Mouse (Mus musculus) gastrocnemius, adult 18-20 months (tissue): Measurements from ENCODE around the gene Rps6ka5. TPM values are rescaled to one million over a fixed set of nuclear protein-coding genes. Genes with fewer than 3 reads are reported as not detected.

ENCODE experiments used
- DNase-seq: peaks from one replicate; pipeline ENCODE4 v3.0.0; 2021; ENCODE audit warnings: low spot score
- total RNA-seq, 2 experiments: library from RNA; stranded (reverse); gene quantifications; 2 replicates each; pipeline ENCODE4 v1.2.3; 2021

The Rps6ka5 gene
- total RNA-seq, 2 experiments from 2014 or later = 12.0 to 12.2 TPM

DNA sequence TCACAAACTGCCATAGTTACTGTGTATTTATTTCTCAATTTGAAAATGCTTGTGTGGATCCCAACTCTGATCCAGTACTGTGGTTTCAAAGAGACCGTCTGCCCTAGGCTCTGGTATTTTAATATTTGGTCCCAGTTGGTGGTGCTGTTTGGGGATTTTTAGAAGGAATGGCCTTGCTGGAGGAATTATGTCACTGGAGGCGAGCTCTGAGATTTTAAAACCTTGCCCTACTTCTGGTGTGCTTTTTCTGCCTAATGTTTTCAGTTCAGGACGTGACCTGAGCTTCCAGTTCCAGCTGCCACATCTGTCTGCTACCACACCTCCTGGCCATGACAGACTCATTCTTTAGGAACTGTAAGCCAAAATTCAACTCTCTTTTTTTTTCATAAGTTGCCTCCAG is 121.2 kb downstream of the Rps6ka5 start:
- DNase-seq = no peak

DNA sequence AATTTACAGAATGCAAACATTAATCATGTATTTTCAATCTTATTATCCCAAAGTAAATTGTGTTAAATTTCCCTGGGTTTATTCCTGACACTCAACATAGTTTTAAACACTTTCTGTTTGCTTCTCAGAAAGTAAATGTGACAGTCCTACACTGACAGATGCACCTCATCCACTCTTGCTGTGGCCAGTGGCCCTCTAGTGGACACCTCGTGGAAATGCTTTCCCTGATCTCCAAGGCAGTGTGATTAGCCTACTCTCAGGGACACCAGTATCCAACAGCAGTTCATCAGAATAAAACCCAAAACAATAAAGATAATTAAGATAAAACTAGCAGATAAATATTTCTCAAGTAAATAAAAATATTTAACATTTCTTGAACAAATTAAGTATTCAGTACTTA is 122.2 kb downstream of the Rps6ka5 start:
- DNase-seq = peak; percentile 50

DNA sequence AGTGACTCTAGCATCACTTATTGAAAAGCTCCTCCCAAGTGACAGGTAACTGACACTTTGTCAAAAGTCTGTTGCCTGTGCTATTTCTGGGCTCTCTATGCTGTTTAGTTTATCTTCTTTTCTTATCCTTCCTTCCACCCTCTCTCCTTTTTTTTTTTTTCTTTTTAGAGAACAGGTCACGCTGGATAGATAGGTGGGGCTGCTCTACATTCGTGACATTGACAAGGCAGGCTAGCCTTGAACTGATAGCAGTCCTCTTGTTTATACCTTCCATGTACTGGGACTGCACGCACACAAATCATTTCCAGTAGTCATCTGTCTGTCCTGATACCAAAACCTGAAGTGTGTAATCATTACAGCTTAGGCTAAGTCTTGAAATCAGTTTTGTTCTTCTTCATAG is 132.1 kb downstream of the Rps6ka5 start:
- DNase-seq = no peak

DNA sequence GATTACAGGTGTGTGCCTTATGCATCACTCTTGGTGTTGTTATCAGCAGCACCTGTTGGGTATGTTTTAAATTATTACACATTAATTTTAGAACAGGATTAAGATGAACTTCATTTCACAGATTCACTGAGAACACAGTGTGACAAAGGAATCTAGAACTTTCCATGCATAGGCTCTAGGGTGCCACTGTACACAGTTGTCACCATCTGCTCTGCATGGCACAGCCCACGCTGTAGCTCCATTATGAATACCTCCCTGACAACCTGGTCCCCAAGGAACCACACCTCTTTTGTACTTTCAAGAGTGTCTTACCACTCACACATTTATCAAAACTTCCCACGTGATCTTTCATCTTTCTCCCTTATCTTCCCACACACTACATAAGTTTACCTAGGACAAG is 140.2 kb downstream of the Rps6ka5 start:
- DNase-seq = no peak

DNA sequence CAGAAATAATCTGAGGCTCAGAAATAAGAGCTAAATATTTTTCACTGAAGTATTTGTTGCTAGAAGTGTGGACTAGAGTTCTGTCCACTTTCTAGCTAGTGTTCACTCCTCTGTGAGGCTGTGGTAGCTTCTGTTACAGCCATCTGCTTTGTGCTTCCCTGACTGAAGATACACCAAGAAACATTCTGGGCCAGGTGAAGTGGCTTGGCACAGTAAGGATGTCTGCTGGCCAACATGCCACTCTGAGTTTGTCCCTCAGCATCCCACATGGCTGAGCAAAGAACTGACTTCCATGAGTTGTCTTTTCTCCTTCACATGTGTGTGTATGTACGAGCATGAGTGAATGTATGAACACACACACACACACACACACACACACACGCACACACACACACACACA is 147.6 kb downstream of the Rps6ka5 start:
- no peak for DNase-seq

DNA sequence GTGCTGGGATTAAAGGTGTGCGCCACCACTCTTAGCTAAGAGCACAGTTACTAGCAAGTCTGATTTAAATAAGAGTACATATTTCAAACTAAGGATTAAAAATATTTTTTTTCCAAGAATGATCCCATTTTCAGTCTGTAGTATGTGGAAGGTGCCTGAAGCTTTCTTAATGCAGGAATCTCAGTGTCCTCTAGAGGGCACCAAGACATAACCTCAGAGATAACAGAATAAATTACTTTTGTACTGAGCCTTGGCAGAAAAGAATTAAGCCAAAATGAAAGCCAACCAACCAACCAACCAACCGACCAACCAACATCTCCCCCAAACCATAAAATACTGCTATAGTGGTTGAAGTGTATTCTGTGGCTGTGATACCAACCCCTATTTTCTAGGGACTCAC is 148.5 kb downstream of the Rps6ka5 start:
- peak; percentile 53 for DNase-seq

DNA sequence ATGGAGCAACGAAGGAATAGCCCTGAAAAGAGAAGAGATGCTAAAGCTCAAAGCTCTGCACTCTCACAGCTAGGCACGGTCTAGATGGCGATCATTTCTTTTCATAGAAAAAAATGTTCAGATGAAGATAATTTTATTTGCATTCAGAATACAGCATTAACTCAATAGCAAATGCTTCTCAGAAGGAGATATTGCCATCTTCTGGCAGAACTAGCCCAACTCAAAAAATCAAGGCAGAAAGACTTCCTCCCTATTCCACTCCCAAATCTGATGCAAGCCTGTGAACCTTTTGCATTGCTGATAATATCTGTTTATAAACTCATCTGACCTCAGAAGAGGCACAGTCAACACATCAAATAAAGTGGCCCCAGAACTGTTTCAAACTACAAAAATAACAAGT is 151.0 kb downstream of the Rps6ka5 start:
- no peak for DNase-seq

DNA sequence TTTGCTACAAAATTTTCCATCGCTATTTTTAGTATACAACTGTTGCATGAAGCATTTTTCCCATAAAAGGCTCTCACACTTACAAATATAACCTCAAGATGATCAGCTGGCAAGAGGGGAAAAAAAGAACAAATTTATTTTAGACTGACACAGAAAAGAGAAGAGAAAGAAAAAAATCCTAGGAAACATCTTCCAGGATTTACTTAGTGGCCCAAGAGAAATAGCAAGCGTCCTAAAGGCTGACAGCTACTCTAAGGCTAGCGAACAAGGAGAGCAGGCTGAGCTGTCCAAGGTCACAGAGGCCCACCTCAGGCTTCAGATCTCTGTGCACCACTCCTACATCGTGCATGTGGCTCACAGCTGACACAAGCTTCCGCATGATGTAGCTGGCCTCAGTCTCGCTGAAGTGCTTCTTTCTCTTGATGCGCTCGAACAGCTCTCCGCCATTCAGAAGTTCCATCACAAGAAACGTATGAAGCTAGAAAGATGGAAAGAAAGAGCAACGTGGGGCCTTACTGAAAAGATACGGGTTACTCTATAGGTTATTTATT is 156.2 kb downstream of the Rps6ka5 start:
- DNase-seq = no peak

DNA sequence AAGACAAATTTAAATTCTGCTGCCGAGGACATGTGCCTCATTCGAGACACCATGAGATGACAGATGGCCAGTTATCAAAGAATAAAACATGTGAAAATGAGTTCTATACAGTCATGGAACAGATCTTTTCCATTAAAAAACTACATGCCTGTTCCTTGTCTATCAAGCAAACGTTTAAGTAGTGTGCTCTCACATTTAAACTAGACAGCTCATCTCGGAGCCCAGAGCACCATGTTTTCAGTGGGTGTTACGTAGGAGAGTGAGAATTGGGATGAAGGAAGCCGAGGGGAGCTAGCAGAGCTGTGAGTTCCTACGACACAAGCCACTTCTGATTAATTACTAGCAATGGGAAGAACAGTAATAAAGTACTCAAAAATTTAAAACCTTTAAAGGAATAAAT is 158.0 kb downstream of the Rps6ka5 start:
- no peak for DNase-seq

DNA sequence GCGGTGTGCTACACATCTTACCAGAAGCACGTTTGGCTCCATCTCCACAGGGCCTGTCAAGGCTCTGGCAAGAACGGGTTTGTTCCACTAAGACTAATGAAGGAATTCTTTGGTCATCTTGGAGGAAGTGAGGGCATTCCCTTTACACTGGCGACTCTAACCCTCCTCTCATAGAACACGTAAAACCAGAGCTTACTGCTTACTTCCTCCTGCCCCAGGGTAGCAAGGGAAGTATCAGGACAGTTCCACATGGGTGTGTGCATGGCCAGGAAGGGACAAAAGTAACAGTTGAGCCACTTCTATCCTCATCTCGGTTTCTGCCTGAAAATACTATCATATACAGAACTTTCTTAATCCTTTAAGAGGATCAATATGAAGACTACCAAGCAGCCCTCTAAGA is 158.7 kb downstream of the Rps6ka5 start:
- DNase-seq = no peak

DNA sequence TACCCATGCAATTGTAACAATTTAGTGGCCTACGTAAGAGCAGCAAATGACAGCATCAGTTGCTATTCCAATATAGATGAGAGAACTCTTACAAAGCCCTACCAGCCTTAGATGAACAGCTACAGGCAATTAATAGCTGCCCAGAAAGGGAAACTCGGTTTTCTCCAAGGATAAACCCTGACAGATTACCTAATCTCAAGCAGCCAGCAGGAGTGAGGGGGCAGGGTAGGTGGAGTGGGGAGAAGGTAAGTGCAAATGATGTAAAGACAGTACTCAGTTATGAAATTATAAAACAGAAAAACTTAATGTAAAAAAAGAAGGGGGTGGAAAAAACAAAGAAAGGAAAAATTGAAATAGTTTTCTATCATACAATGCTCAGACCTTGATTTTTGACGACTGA is 159.2 kb downstream of the Rps6ka5 start:
- DNase-seq = no peak

DNA sequence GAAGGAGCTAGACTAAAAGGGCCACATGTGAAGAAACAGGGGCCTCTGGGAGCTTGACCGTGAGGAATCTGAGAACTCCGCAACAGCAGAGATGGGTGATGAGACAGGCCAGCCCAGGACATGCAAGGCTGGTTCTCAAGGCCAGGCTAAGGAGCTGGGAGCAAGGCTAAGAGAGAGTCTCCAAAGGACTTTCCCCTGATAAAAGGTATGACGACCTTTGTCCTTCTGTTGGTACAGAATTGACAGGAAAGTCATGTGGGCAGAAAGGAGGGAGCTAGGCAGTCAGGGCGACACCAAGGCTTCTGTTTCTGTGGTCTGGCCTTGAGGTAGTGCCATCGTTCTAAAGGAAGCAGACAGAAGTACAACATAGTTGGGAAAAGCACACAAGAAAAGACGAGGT is 173.1 kb downstream of the Rps6ka5 start:
- no peak for DNase-seq

DNA sequence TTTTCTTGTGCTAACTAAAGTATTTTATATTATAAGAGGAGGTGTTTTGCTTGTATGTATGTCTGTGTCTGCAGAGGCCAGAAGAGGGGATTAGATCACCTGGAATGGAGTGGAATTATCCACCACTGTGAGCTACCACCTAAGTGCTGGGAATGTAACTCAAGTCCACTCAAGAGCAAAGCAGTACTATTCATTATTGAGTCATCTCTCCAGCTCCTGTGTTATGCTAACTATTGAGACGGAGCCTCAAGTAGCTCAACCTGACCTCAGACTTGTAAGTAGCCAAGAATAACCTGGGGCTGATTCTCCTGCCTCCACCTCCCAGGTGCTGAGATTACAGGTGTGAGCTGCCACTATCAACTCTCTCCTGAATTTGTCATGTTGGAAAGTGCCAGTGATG is 174.8 kb downstream of the Rps6ka5 start:
- DNase-seq = no peak

DNA sequence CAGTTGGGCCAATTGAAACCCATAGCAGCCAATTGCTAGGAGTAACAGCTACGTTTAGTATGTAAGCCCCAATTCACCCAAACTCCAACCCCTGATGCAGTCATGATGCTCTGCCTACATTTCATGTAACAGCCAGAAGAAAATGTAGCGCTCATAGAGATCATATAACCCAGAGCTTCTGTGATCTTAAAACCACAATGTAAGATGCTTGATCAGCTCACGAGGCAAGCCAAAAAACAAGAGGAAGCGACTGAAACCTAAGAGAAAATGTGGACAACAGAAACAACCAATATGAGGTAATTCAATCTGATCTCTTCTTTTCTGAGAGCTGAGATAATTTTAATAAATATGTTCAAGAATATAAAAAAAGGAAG is 182.6 kb downstream of the Rps6ka5 start:
- no peak for DNase-seq

DNA sequence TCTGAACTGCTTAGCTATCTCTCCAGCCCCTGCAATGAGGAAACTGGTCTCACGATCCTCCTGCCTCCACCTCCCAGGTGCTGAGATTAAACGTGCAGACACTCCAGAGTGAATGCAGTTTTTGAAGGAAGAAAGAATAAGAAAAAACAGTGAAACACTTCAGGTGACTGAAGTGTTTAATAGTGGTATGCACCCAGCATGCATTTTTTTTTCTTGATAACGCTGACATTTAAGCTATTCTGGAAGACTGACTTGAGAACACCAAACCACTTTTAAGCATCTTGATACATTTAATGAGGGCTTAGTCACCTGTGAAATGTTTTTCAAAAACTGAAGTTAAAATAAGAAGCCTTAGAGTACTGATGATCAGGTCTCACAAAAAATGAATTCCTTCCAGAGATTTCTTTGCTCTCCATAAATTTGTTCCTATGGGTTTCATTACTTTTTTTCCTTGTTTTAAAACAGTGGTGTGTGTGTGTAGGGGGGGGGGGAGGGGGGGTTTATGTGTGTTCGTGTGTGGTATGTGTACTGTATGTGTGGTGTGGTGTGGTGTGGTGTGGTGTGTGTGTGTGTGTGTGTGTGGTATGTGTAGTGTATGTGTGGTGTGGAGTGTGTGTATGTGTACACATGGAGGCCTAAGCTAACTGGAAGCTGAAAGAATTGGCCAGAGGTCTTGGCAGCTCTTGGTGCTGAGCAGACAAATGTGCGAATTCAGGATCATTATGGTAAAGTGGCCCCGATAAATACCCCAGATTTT is 183.2 kb downstream of the Rps6ka5 start:
- DNase-seq = no peak

DNA sequence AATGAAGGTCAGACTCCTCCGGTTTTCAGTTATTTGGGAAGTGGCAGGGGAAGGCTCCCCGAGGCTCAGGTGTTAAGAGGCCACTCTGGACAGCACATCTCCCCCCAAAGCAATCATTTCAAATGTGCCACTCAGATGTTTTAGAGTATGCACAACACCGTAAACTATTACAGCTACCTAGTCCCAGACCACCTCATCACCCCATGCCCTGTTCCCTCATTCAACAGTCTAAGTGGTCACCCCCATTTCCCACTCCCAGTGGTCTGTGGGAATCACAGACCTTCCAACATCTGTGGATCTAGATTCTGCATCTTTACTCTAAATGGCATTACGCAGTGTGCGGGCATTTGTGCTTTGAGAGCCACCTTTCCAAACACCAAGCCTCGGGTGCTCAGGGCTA is 184.3 kb downstream of the Rps6ka5 start:
- DNase-seq = no peak

DNA sequence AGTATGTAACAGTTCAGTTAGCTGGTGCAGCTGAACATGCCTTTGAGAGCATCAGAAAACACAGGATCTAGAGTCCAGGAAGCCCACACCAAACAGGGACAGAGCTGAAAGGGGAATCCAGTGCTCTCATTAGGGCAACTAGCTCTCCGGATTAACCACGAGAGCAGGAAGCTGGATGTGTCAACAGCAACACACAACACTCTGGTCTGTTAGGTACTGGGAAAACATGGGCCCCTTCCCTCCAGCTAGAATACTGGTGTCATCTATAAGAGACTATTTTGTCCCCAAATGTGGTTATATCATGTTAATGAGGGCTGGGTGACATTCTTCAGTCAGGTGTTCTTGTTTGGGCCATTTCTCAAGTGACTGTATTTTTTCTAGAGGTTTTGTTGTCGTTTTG is 184.7 kb downstream of the Rps6ka5 start:
- no peak for DNase-seq

DNA sequence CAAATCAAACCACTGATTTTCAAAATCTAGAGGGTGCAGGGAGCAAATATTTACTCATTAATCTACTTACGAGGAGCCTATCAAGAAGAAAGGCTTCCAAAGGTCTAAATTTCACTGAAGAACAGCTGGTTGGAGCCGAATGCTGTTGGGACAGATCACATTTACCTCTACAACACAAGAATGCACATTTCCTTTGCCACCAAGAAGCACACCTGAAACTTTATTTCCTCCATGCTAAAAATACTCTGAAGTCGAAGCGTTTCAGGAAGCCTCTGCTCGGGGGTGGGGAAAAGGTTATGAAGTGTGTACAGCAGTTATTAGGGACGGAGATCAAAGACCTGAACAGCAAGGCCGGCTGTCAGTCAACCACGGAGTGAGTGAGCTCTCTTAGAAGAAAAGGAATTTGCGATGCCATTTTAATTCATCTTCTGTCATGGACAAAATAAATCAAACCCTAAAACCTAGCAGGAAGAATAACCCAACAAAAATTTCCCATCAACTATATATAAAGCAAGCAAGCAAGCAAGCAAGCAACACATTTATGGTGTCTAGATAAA is 187.5 kb downstream of the Rps6ka5 start:
- no peak for DNase-seq

DNA sequence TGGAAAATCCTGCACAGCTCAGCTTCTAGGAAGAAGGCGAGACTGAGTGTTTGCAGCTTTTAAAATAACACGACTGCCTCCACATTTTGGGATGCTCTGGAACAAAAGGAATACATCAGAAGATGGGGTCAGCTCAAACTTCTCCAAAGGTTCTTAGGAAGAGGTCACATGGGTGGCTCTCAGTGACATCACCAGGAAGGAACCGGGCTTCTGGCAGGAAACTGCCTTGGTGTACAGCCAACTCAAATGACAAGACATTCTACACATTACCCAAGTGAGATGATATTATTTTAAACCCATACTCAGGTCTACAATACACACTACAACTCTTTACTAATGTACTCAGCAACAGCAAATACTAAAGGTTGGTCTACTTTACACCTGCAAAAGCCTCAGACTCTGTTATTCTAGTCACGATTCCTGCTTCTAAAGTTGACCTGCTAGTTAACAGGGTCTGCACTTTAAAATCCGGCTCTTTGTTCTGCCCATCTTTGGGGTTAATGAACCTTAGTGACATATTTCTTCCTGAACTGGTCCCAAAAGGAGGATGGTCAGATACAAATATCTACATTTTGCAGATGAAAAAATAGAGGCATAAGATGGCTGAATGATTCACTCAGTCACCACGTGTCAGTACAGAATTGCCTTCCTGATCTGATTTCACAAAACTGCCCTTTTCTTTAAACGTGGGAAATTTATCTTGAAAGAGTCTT is 188.2 kb downstream of the Rps6ka5 start:
- peak; percentile 28 for DNase-seq

DNA sequence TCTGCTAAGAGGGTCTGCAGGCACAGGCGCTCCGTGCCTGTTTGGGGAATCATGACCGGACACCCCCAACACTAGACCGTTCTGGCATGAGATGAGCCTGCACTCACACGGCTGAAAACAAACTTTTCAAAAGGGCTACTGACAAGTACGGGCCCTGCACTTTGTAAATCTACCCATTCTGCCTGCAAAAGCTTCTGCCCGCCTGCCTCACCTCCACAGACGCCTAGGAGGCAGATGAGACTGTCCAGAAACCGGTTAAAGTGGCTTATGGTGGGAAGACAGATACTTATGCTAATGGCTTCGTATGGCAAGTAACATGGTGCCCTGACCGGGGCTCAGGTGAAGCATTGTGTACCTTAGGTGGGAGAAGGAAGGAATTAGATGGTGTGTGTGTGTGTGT is 189.7 kb downstream of the Rps6ka5 start:
- no peak for DNase-seq

DNA sequence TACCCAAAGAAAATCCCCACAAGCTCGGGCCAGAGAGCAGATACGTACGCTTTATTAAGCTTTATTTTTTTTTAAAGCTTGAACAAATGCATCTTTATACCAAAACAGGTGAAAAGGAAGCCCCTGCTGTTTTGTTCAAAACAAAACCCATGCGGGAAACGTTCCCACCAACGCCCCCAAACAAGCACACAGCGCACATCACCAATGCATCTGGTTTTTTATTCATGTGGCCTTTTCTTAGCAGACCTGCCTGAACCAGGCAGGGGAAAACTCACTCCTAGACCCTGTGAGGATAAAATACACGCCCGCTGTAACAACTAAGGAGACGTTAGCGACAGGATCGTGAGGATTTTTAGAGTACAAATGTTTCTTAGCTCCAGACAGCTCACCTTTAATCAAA is 191.8 kb downstream of the Rps6ka5 start:
- no peak for DNase-seq

DNA sequence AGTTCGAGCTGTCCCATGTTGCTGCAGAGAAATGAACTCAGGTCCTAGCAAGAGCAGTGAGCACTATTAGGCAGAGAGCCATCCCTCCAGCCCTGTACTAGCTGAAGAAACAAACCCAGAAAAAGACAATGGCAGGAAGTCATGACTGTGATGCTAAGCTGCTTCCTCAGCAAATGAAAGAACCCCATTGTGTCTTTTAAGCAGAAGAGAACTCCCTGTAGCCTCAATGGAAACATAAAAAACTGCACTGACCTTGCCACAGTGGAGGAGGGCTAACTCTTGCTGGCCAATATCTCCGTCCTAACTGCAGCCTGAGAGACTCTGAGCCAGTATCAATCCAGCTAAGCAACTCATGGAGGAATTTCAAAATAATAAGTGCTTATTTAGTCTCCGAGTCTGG is 192.8 kb downstream of the Rps6ka5 start:
- no peak for DNase-seq

DNA sequence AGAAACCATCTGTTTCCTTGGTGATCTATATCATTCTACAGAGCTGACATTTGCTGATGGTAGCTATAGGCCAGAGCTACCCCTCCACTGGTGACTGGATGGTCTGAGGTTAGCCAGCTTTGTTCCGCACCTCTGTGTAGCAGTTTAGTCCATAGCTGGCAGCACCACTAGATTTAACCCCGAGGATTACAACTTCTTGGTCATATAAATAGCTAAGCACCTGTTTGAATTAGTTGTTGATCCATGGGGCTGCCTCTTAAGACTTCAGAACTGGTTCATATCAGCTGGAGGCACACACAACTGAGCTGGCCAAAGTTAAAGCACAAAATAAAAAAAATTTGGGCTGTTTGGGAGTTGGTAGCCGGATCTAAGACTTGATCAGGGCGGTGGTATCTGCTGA is 193.6 kb downstream of the Rps6ka5 start:
- DNase-seq = no peak
